Mouse (Mus musculus) yolk sac, embryonic 10.5 days (tissue): ENCODE measurements around the gene Hist1h2bc.
"Not testable (repeated sequence)": the region's sequence is repeated elsewhere in the genome, so short reads cannot be mapped to it uniquely, and the experiment has no call there.

Experiments
- DNase-seq: peaks from one replicate; pipeline ENCODE4 v3.0.0-alpha.2; 2017; ENCODE audit warnings: low spot score

The Hist1h2bc gene

DNA sequence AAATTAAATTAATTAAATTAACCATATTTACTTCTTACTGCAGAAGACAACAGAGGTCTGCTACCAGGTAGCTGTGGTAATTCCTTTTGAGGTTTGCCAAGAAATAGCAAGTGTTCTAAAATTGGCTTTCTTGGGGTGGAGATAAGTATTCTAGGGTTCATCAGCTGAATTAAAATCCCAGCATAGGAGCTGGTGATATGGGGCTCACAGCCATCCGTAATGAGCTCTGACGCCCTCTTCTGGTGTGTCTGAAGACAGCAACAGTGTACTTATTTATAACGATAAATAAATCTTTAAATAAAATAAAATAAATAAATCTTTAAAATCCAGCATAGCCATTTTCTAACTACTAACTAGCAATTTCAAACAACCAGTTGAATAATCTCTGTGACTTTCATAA lies 15.8 kb downstream of the Hist1h2bc start:
- no peak for DNase-seq

DNA sequence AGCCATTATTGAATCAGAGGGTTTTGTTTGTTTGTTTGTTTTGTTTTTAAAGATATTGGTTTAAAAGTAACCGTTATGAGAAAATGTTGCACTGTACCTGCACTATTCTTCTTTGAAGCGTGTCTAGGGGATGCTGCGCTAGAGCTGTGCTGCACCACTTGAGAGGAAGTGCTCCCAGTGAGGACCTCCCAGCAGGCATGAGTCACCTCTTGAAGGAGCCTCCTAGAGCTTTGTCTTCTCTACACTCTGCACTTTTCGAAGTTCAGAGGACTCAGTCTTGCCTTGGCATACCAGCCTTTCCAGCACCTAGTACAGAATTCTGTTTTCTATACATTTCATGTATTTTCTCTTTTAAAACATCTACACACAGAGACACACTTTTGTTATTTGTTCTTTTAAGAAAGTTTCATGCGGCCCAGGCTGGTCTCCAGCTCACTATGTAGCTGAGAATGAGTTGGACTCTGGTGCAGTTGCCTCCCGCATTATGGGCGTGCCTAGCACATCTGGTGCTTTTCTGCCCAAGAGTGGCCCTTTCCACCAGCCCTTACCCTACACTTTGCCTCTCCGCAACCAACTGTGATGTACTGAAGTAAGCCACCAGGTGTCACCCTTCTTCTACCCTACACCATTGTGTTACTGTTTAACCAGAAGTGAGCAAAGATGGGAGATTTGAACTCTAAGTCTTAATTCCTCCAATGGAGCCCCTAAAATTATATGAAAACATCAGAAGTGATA lies 17.0 kb downstream of the Hist1h2bc start:
- peak; percentile 76 for DNase-seq

DNA sequence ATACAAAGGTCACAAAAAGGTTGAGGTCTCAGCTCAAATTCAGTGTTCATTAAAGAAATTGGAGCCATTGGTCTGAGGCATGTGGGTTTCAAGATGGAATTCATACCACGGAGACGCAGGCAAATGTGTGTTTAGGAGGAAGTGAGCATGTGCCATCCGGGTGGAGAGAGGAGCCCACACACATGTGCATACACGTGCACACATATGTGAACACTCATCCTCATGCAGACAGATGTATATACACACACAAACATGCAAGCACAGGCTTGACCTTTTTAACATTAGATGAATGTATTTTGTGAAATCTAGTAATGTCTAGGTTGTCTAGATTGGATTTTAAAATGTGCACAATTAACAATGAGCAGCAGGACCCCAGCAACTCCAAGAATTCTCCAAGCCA lies 18.2 kb downstream of the Hist1h2bc start:
- no peak for DNase-seq

DNA sequence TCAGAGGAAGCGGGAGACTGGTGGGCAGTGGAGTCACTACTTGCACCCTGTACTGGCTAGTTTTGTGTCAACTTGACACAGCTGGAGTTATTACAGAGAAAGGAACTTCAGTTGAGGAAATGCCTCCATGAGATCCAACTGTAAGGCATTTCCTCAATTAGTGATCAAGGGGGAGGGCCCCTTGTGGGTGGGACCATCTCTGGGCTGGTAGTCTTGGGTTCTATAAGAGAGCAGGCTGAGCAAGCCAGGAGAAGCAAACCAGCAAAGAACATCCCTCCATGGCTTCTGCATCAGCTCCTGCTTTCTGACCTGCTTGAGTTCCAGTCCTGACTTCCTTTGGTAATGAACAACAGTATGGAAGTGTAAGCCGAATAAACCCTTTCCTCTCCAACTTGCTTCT lies 18.8 kb downstream of the Hist1h2bc start:
- not testable (repeated sequence) for DNase-seq

DNA sequence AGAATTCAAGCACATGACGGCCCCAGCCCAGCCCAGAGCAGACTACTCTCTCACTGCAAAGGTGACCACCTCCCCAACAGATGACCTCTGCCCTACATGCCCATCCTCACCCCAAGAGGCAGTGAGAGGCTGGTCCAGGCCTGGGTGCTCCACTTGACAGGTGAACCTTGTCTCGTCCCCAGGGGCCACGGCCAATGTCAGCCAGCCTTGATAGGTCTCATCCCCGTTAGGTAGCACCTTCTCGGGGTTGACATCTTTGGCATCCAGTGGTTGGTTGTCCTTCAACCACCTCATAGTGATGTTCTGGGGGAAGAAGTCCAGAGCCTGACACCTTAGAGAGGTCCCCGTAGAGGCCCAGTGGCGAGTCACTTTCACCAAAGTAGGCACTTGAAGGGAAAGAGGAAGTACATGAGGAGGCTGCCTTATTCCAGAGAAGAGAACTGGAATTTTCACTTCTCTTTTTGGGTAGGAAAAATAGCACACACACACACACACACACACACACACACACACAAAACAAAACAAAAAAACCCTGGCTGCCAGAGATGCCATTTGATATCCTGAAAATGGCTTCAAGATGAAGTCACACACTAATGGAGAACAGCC lies 21.9 kb downstream of the Hist1h2bc start:
- no peak for DNase-seq

DNA sequence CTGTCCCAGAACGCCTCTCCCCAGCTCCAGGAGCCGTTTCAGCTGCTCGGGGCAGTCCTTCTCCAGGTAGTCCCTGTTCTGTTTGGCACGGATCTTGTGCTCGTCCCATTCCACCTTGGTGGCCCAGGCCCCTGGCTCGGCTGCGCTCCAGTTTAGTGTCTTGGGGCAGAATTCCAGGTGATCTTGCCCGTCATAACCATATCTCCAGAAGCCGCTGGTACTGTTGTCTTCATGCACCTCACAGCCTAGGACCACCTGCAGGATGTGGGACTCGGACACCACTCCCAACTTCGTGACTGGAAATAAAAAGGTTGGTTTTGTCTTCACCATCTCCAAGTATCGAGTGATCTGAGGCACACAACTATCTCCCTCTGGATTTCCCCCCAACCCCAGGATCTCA lies 22.8 kb downstream of the Hist1h2bc start:
- no peak for DNase-seq

- DNase-seq, result no peak
These were observed 24.0 kb downstream of the Hist1h2bc start for GRCm38 (mm10) chr13:23708041-23708440.

DNA sequence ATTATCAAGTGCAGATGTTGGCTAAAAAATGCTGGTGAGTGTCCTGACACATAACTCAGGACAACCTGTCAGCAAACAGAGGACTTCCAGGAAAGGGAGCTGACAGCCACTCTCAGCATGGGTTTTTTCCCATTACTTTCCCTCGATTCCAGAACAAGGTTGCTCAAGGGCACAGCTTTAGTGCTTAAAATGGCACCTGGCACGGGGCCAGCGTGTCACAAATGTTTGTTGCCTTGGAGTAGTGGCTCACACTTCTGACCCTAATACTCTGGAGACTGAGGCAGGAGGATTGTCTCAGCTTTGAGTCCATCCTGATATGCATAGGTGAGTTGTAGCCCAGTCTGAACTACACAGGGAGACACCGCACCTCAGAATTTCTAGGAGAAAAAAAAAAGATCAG lies 24.7 kb downstream of the Hist1h2bc start:
- DNase-seq, result no peak

DNA sequence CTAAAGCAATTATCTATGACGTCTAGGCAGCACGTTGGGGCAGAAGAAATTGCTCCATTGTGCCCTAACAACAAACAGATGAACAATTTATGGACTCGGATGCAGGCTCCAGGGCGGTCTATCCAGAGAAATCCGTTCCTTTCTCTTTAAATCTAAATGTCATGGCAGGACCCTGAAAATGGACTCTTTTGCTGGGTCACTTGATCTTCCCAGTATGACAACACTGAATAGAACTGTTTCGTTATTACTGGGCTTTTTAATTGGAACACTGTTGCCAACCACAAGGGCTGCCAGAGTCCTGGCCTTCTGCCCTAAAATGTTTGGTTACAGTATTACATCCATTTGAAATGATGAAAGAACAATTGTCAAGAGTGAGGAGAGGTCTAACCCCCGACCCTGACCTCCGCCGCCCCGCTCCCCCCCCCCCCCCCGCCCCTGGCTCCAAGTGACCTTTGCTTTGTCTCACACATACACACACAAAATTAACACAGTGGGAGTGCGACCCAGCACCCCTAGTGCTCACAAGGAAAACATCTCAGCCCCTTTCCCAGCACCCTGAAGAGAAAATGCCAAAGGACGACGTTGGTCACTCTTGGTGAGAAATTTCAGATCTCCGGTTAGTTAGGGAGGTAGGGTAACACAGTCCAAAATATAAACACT lies 25.8 kb downstream of the Hist1h2bc start:
- DNase-seq, result no peak

- peak; percentile 47 for DNase-seq
These were observed 26.5 kb downstream of the Hist1h2bc start, which contains the start of gene Hfe for GRCm38 (mm10) chr13:23710374-23711089. Gene Hfe (minus strand): TSS chr13:23710854.

DNA sequence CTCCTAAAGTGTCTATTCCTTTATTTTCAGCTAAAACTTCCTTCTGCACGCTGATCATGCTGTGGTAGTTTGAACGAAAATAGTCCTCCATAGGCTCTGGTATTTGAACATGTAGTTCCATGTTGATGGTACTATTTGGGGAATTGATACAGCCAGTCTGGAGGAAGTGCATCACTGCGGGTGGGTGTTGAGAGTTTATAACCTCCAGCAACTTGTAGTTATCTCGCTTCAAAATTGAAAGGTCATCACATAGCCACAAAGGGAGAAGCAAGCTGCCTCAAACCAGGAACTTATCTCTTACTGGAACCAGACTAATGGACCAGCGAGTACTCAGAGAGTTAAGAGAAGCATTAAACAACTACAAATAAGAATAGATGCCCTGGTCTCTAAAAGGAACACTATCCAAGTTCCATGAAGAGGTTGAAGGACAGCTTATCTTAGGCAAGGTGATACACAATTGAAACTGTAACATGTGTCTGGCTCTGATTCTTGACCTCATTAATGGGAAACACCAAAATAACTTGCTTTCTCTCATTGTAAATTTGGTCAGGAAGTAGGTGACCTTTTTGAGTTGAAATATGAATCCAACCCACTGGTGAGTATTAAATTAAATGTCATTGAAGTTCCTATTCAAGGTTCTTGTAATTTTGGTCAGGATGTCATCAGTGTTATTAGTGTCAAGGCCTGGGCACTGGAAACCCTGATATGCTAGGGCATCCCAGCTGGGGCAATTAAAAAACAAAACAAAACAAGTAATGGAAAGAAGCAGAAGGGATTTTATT lies 32.5 kb downstream of the Hist1h2bc start:
- DNase-seq, result no peak

DNA sequence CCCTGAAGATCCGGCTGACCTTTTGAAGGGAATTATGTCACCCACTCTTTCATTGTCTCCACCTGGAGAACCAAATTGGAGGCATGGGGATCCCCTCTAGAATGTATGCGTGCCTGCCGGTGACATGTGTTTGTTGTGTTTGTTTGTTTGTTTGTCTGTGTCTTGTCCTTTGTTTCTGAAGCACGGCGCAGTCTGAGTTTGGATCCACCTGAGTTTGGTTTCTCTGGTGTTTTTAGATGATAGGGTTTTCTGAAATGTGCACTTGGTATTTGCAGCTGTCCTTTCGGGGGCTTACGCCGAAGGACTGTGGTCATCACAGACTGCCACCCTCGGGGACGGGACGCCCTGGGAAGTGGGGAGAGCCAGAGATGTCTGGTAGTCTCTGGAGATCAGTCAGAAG lies 33.2 kb downstream of the Hist1h2bc start:
- no peak for DNase-seq

- not testable (repeated sequence) for DNase-seq
These were observed 33.7 kb downstream of the Hist1h2bc start for GRCm38 (mm10) chr13:23717593-23718245.

DNA sequence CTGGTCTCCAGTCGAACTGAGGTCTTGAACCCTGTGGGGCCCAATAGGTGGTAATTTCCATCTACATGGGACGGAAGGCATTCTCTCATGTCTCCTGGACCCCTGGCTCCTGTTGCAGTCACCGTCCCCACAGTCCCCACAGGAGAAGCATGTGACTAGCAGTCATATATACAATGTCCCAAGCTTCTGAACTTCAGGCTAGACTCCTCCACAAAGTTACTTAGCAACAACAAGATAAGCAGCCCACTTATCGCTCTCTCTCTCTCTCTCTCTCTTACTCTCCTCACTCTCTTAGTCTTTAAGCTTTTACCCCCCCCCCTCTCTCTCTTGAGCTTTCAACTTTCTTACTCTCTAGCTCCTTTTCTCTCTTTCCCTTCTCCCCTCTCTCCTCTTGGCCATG lies 40.2 kb downstream of the Hist1h2bc start:
- DNase-seq, result no peak

DNA sequence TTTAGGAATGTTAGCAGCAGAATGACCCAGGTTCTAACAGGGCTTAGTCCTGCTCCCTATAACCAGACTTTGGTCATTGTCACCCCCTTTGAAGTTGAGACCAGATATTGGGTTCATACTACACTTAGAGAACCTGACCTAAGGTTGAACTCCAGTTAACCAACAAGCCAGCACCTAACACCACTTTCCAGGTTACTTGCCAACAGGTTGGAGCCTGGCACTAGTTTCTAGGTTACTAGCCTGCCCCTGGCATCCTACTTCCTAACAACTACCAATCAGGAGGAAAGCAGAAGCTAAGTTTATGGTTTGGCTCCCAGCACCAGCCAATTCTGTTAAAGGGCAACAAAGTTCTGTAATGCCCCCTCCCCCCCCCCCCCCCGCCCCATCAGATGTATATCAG lies 41.2 kb downstream of the Hist1h2bc start:
- no peak for DNase-seq

DNA sequence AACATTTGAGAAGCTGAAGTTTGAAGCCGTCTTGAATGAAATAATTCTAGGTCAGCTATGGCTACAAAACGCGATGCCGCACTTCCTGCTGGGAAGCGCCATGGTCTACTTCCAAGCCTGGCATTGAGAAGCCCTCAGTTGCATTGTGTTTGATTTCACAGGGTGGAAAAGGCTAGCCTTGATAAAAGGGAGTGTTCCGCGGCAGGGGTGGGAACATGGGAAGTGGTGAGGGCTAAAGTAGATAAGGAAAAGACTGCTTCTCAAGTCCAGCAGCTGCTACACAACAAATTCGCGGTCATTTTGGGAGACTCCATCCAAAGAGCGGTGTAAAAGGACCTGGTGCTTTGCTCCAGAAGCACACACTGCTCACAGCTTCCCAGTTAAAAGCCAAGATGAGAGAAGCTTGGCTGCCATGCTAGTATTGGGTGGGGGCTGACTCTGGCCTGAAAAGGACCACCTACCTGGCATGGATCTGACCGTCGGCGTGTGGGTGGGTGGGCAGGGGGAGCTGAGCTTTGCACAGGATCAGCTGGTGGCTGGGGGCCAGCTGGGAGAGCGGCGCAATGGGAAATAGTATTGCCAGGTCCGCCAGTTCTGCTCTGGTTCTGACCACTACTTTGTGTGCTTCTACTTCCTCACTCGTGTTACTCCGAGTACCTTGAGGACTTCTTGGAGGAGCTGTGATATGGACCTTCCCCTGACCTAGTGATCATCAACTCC lies 44.6 kb downstream of the Hist1h2bc start:
- no peak for DNase-seq

- no peak for DNase-seq
These were observed 45.2 kb downstream of the Hist1h2bc start for GRCm38 (mm10) chr13:23729192-23729525.

DNA sequence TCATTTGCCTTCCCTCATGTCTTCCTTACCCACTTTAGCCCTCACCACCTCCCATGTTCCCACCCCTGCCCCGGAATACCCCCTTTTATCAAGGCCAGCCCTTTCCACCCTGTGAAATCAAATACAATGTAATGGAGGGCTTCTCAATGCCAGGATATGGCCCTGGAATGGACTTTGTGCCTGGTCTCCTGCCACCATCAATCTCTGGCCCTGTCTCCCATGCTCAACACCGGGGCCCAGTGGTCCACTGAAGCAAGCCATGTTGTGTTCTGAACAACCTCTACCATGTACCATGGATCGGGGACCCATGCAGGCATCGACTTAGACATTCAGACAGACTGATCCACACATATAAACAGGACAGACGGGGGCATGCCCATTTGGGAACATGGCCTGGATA lies 45.7 kb downstream of the Hist1h2bc start:
- no peak for DNase-seq

DNA sequence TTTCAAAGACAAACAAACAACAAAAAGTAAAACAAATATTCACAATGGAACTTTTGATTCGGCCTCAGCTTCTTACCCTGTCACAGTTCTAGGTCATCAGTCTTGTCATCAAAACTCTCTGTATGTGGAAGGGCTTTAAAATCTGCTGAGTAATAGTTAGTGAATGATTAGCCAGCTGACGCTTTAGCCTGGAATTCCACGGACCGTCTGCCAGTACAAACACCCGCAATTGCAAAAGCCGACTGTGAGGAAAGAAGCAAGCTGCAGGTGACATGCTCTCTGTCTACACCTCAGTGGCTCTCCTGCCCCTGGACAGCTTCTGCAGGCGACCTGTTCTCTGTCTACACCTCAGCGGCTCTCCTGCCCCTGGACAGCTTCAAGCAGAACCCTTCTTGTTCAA lies 46.5 kb downstream of the Hist1h2bc start:
- DNase-seq, result peak; percentile 86

GRCm38 (mm10) chr13:23732156-23732804 lies 48.3 kb downstream of the Hist1h2bc start:
- no peak for DNase-seq
